Mouse (Mus musculus): Measurements from ENCODE around the gene Trit1. TPM values are rescaled to one million over a fixed set of nuclear protein-coding genes. Genes with fewer than 3 reads are reported as not detected.

Gene Trit1
- total RNA-seq (2023) = 1 to 10 TPM; 4.6 to 5.6 TPM

GRCm38 (mm10) chr4:123016451-123016957 lies at the start of gene Trit1:
Gene Trit1 (plus strand): TSS chr4:123016597.

GRCm38 (mm10) chr4:122995404-122996220 lies 20.8 kb upstream of the Trit1 start, which contains the start of gene Mycl:
Gene Mycl (plus strand): TSS chr4:122995652.

Other genes starting within 250 kb of the Trit1 start
- gene Ppt1, start 180.4 kb upstream of the Trit1 start, total RNA-seq (2023) = 10 to 100 TPM; 43.0 to 52.0 TPM
- gene Cap1, start 130.5 kb upstream of the Trit1 start, total RNA-seq (2023) = 100 to 1,000 TPM; 920 to 956 TPM
- gene Mfsd2a, start 55.4 kb upstream of the Trit1 start, total RNA-seq (2023) = under 1 TPM in 1 of 2 experiments, not detected in 1; 0.16 TPM
- 1 to 10 TPM in 1 of 2 experiments, under 1 TPM in 1; 0.95 to 2.3 TPM for gene Mycl, start 20.9 kb upstream of the Trit1 start, total RNA-seq (2023)
- gene Bmp8b, start 88.6 kb downstream of the Trit1 start, total RNA-seq (2023) = not detected
- gene Oxct2b, start 99.7 kb downstream of the Trit1 start, total RNA-seq (2023) = not detected
- gene Ppie, start 123.4 kb downstream of the Trit1 start, total RNA-seq (2023) = 10 to 100 TPM; 23.7 to 24.4 TPM
- not detected for gene Hpcal4, start 166.6 kb downstream of the Trit1 start, total RNA-seq (2023)
- gene Nt5c1a, start 184.9 kb downstream of the Trit1 start, total RNA-seq (2023) = not detected
- gene Heyl, start 217.0 kb downstream of the Trit1 start, total RNA-seq (2023) = under 1 TPM; 0.09 to 0.40 TPM
- gene Pabpc4, start 245.8 kb downstream of the Trit1 start, total RNA-seq (2023) = 10 to 100 TPM; 44.9 to 73.3 TPM

Measured in neutrophil, adult 59 days (primary cell).